Mouse (Mus musculus): Measurements from ENCODE around the gene Fkbp15. TPM values are rescaled to one million over a fixed set of nuclear protein-coding genes. Genes with fewer than 3 reads are reported as not detected.
"Not testable (repeated sequence)": the region's sequence is repeated elsewhere in the genome, so short reads cannot be mapped to it uniquely, and the experiment has no call there.

Gene Fkbp15
- polyA plus RNA-seq, 1 experiment = 1.4 TPM

GRCm38 (mm10) chr4:62281319-62281718 lies 79.0 kb downstream of the Fkbp15 start:
- no peak for TF ChIP-seq GATA1 (IDR thresholded peaks at IDR 0.05; ENCODE audit: low read length)
- TF ChIP-seq TAL1 (IDR thresholded peaks at IDR 0.05; ENCODE audit: low read length) = no peak
- H3K36me3 ChIP-seq (ENCODE audit: control insufficient read depth) = no peaks in the 10 kb centered on the region
- H3K27me3 ChIP-seq (ENCODE audit: control insufficient read depth) = peaks cover under 1% of the 10 kb centered on the region; the same call in 1 of the 2 replicates
- H3K9me3 ChIP-seq (ENCODE audit: control insufficient read depth, low read length) = no peaks in the 10 kb centered on the region
- H3K4me1 ChIP-seq (ENCODE audit: control insufficient read depth) = peaks cover 4% of the 10 kb centered on the region
- no peak overlapping the region for H3K4me3 ChIP-seq (replicated peaks)

DNA sequence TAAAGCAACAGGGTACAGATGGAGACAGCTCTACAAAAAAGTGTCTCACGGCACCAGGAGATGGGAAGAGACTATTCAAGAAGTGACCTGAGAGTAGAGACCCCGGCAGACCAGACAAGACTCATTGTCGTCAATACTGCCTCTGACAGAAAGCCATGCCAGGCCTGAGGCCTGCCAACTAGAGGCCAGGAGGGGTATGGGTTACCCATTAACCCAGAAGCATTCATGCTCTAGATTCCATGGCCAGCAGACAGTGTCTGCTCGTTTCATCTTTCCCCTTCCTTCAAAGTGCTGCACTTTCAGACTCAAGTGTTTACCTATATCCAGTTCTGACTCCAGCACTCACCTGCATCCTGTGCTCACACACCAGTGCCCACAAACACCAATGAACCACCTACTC lies 82.3 kb downstream of the Fkbp15 start:
- TF ChIP-seq TAL1 (IDR thresholded peaks at IDR 0.05; ENCODE audit: low read length) (no peak), GATA1 (IDR thresholded peaks at IDR 0.05; ENCODE audit: low read length) (no peak)

GRCm38 (mm10) chr4:62277222-62277621 lies 83.1 kb downstream of the Fkbp15 start:
- H3K36me3 ChIP-seq (ENCODE audit: control insufficient read depth) = no peaks in the 10 kb centered on the region
- TF ChIP-seq TAL1 (IDR thresholded peaks at IDR 0.05; ENCODE audit: low read length) = no peak
- no peak for TF ChIP-seq GATA1 (IDR thresholded peaks at IDR 0.05; ENCODE audit: low read length)
- no peaks in the 10 kb centered on the region for H3K27me3 ChIP-seq (ENCODE audit: control insufficient read depth)
- H3K4me1 ChIP-seq (ENCODE audit: control insufficient read depth) = peaks cover 3% of the 10 kb centered on the region; the same call in 1 of the 2 replicates
- H3K4me3 ChIP-seq (replicated peaks) = no peak overlapping the region
- no peaks in the 10 kb centered on the region for H3K9me3 ChIP-seq (ENCODE audit: control insufficient read depth, low read length)

More for the DNA sequence above, 82.3 kb downstream of the Fkbp15 start:
- Histone ChIP-seq H3K9me3 (ENCODE audit: control insufficient read depth, low read length) (no peaks in the 10 kb centered on the region), H3K4me1 (ENCODE audit: control insufficient read depth) (peaks cover 3% of the 10 kb centered on the region; the same call in 1 of the 2 replicates), H3K36me3 (ENCODE audit: control insufficient read depth) (no peaks in the 10 kb centered on the region), H3K4me3 (replicated peaks) (no peak overlapping the region), H3K27me3 (ENCODE audit: control insufficient read depth) (no peaks in the 10 kb centered on the region)

- Histone ChIP-seq H3K4me1 (ENCODE audit: control insufficient read depth) (peaks cover 3% of the 10 kb centered on the region; the same call in 1 of the 2 replicates), H3K27me3 (ENCODE audit: control insufficient read depth) (no peaks in the 10 kb centered on the region), H3K36me3 (ENCODE audit: control insufficient read depth) (no peaks in the 10 kb centered on the region), H3K9me3 (ENCODE audit: control insufficient read depth, low read length) (no peaks in the 10 kb centered on the region), H3K4me3 (replicated peaks) (no peak overlapping the region)
- TF ChIP-seq TAL1 (IDR thresholded peaks at IDR 0.05; ENCODE audit: low read length) (no peak), GATA1 (IDR thresholded peaks at IDR 0.05; ENCODE audit: low read length) (no peak)
Measured at GRCm38 (mm10) chr4:62276642-62277041, 83.7 kb downstream of the Fkbp15 start.

GRCm38 (mm10) chr4:62274841-62275536 lies 85.4 kb downstream of the Fkbp15 start:
- TF ChIP-seq TAL1 (IDR thresholded peaks at IDR 0.05; ENCODE audit: low read length) = no peak
- TF ChIP-seq GATA1 (IDR thresholded peaks at IDR 0.05; ENCODE audit: low read length) = no peak
- H3K9me3 ChIP-seq (ENCODE audit: control insufficient read depth, low read length) = no peaks in the 10 kb centered on the region
- peaks cover 3% of the 10 kb centered on the region; the same call in 1 of the 2 replicates for H3K4me1 ChIP-seq (ENCODE audit: control insufficient read depth)
- no peaks in the 10 kb centered on the region for H3K36me3 ChIP-seq (ENCODE audit: control insufficient read depth)
- no peak overlapping the region for H3K4me3 ChIP-seq (replicated peaks)
- H3K27me3 ChIP-seq (ENCODE audit: control insufficient read depth) = no peaks in the 10 kb centered on the region

- no peaks in the 10 kb centered on the region for H3K9me3 ChIP-seq (ENCODE audit: control insufficient read depth, low read length)
- H3K4me3 ChIP-seq (replicated peaks) = no peak overlapping the region
- H3K4me1 ChIP-seq (ENCODE audit: control insufficient read depth) = peaks cover 3% of the 10 kb centered on the region; the same call in 1 of the 2 replicates
- H3K27me3 ChIP-seq (ENCODE audit: control insufficient read depth) = no peaks in the 10 kb centered on the region
- no peaks in the 10 kb centered on the region for H3K36me3 ChIP-seq (ENCODE audit: control insufficient read depth)
- TF ChIP-seq TAL1 (IDR thresholded peaks at IDR 0.05; ENCODE audit: low read length) = no peak
- TF ChIP-seq GATA1 (IDR thresholded peaks at IDR 0.05; ENCODE audit: low read length) = no peak
Measured at GRCm38 (mm10) chr4:62273916-62274315, 86.4 kb downstream of the Fkbp15 start.

DNA sequence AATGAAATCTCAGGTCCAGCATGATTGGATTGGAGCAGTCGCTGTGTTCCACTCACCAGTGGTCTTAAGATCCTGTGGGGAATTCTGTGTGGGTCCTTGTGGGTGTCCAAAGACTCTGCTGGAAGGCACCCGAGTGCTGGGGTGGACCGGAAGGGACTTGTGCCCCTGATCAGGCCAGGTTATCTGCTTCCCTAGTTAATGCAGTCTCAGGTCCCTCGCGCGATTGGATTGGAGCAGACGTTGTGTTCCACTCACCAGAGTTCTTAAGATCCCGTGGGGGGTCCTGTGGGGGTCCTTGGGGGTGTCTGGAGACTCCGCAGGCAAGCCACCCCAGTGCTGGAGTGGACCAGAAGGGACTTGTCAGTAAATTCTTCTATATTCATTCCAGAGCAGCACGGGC lies 87.7 kb downstream of the Fkbp15 start:
- peaks cover 3% of the 10 kb centered on the region; the same call in 1 of the 2 replicates for H3K4me1 ChIP-seq (ENCODE audit: control insufficient read depth)
- no peaks in the 10 kb centered on the region for H3K27me3 ChIP-seq (ENCODE audit: control insufficient read depth)
- no peaks in the 10 kb centered on the region for H3K9me3 ChIP-seq (ENCODE audit: control insufficient read depth, low read length)
- no peak overlapping the region for H3K4me3 ChIP-seq (replicated peaks)
- TF ChIP-seq GATA1 (IDR thresholded peaks at IDR 0.05; ENCODE audit: low read length) = no peak
- TF ChIP-seq TAL1 (IDR thresholded peaks at IDR 0.05; ENCODE audit: low read length) = no peak
- no peaks in the 10 kb centered on the region for H3K36me3 ChIP-seq (ENCODE audit: control insufficient read depth)

- Histone ChIP-seq H3K4me3 (replicated peaks) (no peak overlapping the region), H3K27me3 (ENCODE audit: control insufficient read depth) (no peaks in the 10 kb centered on the region), H3K36me3 (ENCODE audit: control insufficient read depth) (no peaks in the 10 kb centered on the region), H3K4me1 (ENCODE audit: control insufficient read depth) (no peaks in the 10 kb centered on the region), H3K9me3 (ENCODE audit: control insufficient read depth, low read length) (no peaks in the 10 kb centered on the region)
- TF ChIP-seq GATA1 (IDR thresholded peaks at IDR 0.05; ENCODE audit: low read length) (no peak), TAL1 (IDR thresholded peaks at IDR 0.05; ENCODE audit: low read length) (no peak)
Measured at GRCm38 (mm10) chr4:62267101-62267500, 93.2 kb downstream of the Fkbp15 start.

DNA sequence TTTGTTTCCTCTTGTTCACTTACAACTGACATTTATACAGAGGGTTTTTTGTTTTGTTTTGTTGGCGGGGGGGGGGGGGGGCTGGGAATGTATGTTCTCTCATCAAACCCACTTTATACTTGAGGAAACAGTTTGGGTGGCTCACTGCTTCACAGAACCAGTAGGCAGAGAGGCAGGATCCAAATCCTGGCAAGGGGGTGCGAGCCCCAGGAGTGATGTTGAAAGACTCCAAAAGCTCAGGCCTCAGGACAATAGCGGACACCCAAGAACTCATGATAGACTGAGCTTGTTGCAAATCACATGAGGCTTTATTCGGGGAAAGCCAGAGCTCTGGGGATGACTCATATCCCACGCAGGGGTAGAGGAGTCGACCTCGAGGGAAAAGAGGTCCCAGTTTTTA lies 94.3 kb downstream of the Fkbp15 start:
- not testable (repeated sequence) for H3K27me3 ChIP-seq (ENCODE audit: control insufficient read depth); H3K4me3 ChIP-seq (replicated peaks); H3K36me3 ChIP-seq (ENCODE audit: control insufficient read depth); H3K9me3 ChIP-seq (ENCODE audit: control insufficient read depth, low read length); H3K4me1 ChIP-seq (ENCODE audit: control insufficient read depth)
